Mouse (Mus musculus) thymus, adult 2 months (tissue): ENCODE measurements around the gene Abi3.

Experiments
- CTCF ChIP-seq: fragments of 200-500 bp; IDR thresholded peaks from 2 replicates; pipeline ENCODE4 v1.5.1; 2012; ENCODE audit warnings: mild to moderate bottlenecking, control low read depth, low read length, moderate library complexity, borderline replicate concordance; ENCODE audit not compliant: control insufficient read depth, poor library complexity, insufficient read depth; ENCODE audit errors: extremely low read depth
- POLR2A ChIP-seq: fragments of 200-500 bp; IDR thresholded peaks from 2 replicates; pipeline ENCODE4 v1.6.1; 2012; ENCODE audit warnings: mild to moderate bottlenecking, low read length, control low read depth, moderate library complexity; ENCODE audit not compliant: control insufficient read depth, poor library complexity, insufficient read depth; ENCODE audit errors: extremely low read depth

- no peak for TF ChIP-seq POLR2A
- no peak for TF ChIP-seq CTCF
Measured at GRCm38 (mm10) chr11:95825625-95826024, 16.7 kb downstream of the Abi3 start.
